Mouse (Mus musculus): ENCODE data around the gene Lims1. TPM values are rescaled to one million over a fixed set of nuclear protein-coding genes. Genes with fewer than 3 reads are reported as not detected.

The Lims1 gene
- polyA plus RNA-seq, 1 experiment, result 12.7 TPM

DNA sequence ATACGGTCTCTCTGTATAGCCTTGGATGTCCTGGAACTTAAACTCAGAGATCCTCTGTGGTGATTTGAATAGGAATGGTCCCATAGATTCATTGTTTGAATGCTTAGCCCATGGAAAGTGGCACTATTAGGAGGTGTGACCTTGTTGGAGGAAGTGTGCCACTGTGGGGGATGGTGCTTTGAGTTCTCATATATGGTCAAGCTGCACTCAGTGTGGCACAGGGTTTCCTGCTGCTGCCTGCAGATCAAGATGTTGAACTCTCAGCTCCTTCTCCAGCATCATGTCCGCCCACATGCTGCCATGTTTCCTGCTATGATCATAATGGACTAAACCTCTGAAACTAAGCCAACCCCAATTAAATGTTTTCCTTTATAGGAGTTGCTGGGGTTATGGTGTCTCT is 104.7 kb downstream of the Lims1 start:
- no peak for TF ChIP-seq POLR2A (IDR thresholded peaks at IDR 0.05; ENCODE audit: control insufficient read depth, low read depth, low read length)
- no peak for TF ChIP-seq CTCF (IDR thresholded peaks at IDR 0.05; ENCODE audit: control insufficient read depth, insufficient read depth, insufficient replicate concordance, low read depth, low read length)
- Histone ChIP-seq H3K27me3 (ENCODE audit: control insufficient read depth, insufficient read depth, low read length) (no peaks in the 10 kb centered on the region), H3K4me1 (ENCODE audit: control insufficient read depth, insufficient read depth, low read length) (no peaks in the 10 kb centered on the region), H3K4me3 (ENCODE audit: control insufficient read depth, low read depth, low read length) (no peak overlapping the region), H3K36me3 (ENCODE audit: control insufficient read depth, insufficient read depth, low read length) (no peaks in the 10 kb centered on the region), H3K27ac (ENCODE audit: control insufficient read depth, insufficient read depth, low read depth, low read length) (no peak overlapping the region)

DNA sequence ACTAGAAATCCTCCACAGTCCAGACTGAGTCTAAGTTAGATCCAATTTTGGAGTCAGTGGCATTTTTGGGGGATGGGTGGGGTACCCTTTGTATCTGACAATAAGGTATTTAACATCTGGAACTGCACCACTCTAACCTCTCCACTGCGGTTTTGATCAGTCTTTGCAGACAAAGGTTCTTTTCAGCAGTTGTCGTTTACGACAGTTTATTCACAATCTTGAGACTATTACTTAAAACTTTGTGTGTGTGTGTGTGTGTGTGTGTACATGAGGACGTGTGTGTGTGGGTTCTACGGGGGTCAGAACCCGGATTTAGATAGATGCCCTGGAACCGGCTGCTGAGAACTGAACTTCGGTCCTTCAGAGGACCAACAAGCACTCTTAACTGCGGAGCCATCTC is 122.6 kb downstream of the Lims1 start:
- Histone ChIP-seq H3K27me3 (ENCODE audit: control insufficient read depth, insufficient read depth, low read length) (no peaks in the 10 kb centered on the region), H3K36me3 (ENCODE audit: control insufficient read depth, insufficient read depth, low read length) (no peaks in the 10 kb centered on the region), H3K4me3 (ENCODE audit: control insufficient read depth, low read depth, low read length) (peak overlapping the region; percentile 95), H3K27ac (ENCODE audit: control insufficient read depth, insufficient read depth, low read depth, low read length) (peak overlapping the region; percentile 94), H3K4me1 (ENCODE audit: control insufficient read depth, insufficient read depth, low read length) (peaks cover 5% of the 10 kb centered on the region)
- TF ChIP-seq CTCF (IDR thresholded peaks at IDR 0.05; ENCODE audit: control insufficient read depth, insufficient read depth, insufficient replicate concordance, low read depth, low read length) (no peak), POLR2A (IDR thresholded peaks at IDR 0.05; ENCODE audit: control insufficient read depth, low read depth, low read length) (no peak)

DNA sequence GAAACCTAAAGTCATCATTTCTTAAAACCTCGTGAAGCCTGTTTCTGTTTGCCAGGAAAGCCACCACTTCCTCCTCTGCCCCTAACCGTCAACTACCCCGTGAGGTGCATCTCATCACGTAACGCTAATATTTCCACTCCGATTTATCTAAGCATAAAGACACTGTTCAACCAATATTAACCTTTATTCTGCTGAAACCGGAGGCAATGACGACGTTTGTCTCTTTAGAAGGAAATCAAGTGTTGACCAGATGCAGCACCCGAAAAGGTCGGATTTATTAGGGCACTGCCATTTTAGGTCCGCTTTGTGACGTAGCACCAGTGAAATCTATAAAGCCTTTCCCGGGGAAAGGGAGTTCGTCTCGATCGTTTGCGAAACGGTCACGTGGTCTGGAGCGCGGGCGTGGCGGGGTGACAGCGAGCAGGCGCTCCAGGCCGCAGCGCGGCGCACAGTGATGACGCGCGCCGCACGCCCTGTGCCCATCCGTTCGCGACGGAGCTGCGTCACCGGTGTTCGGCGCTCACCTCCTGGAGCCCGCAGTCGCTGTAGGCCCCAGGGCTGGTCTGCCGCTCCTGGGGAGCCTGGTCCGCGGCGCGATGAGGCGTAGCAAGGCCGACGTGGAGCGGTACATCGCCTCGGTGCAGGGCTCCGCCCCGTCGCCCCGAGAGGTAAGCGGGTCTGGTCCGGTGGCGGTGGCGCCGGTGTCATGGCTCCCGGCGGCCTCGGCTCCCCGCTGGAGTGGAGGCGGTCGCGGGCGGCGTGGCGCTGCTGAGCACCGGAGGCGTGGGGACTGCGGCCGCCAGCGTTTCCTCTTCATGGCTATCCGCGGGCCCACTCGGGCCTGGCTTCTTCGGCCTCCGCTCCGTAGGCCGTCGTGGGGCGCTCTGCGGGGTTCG is 123.4 kb downstream of the Lims1 start, which contains the start of gene Ranbp2:
Gene Ranbp2, plus strand, starts transcription at position 537 of the 896 bp plus-strand sequence.
- peaks cover 5% of the 10 kb centered on the region for H3K4me1 ChIP-seq (ENCODE audit: control insufficient read depth, insufficient read depth, low read length)
- H3K4me3 ChIP-seq (ENCODE audit: control insufficient read depth, low read depth, low read length), result peak within 1 kb of the TSS; percentile 95
- H3K27me3 ChIP-seq (ENCODE audit: control insufficient read depth, insufficient read depth, low read length), result no peaks in the 10 kb centered on the region
- H3K27ac ChIP-seq (ENCODE audit: control insufficient read depth, insufficient read depth, low read depth, low read length), result peak within 1 kb of the TSS; percentile 94
- no peaks in the 10 kb centered on the region for H3K36me3 ChIP-seq (ENCODE audit: control insufficient read depth, insufficient read depth, low read length)
- peak; percentile 98 for TF ChIP-seq POLR2A (IDR thresholded peaks at IDR 0.05; ENCODE audit: control insufficient read depth, low read depth, low read length)
- no peak for TF ChIP-seq CTCF (IDR thresholded peaks at IDR 0.05; ENCODE audit: control insufficient read depth, insufficient read depth, insufficient replicate concordance, low read depth, low read length)

DNA sequence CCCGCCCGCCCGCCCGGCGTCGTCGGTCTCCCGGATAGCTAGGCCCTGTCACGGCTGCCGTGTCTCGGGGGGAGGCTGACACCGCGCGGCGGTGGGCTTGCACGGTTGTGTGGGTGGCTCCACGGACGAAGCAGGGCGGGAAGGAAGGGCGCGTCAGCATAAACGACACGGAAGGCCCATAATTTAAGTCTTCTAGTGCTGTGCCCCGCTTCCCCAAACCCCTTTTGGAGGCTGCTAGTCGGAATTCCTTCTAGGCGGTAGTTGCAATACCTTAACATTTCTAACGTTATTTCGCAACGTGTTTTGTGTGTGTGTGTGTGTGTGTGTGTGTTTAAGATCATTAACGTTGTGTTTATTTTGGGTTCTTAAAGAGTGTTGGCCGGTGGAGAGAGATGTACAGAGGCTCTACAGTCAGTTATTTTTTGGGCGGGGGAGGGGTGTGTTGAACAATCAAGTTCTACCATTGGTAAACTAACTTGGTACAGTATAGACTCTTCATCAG is 124.1 kb downstream of the Lims1 start:
- Histone ChIP-seq H3K4me3 (ENCODE audit: control insufficient read depth, low read depth, low read length) (peak overlapping the region; percentile 95), H3K36me3 (ENCODE audit: control insufficient read depth, insufficient read depth, low read length) (no peaks in the 10 kb centered on the region), H3K4me1 (ENCODE audit: control insufficient read depth, insufficient read depth, low read length) (peaks cover 5% of the 10 kb centered on the region), H3K27ac (ENCODE audit: control insufficient read depth, insufficient read depth, low read depth, low read length) (peak overlapping the region; percentile 67), H3K27me3 (ENCODE audit: control insufficient read depth, insufficient read depth, low read length) (no peaks in the 10 kb centered on the region)
- no peak for TF ChIP-seq POLR2A (IDR thresholded peaks at IDR 0.05; ENCODE audit: control insufficient read depth, low read depth, low read length)
- TF ChIP-seq CTCF (IDR thresholded peaks at IDR 0.05; ENCODE audit: control insufficient read depth, insufficient read depth, insufficient replicate concordance, low read depth, low read length), result no peak

DNA sequence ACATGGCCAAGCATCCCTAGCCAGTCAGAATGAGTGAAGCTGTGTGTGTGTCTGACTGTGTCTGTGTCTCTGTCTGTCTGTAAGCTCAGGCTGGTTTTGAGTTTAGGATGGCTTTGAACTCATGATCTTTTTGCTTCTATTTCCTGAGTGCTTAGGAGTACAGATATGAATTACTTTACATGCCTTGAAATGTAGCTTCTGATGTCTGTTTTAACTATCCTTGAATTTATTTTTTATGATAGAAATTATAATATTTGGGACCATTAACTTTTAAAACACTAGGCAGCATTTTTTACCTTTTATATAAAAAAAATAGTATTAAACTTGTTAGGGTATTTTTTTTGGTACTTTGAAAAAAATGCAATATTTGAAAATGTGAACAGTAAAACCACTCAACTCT is 128.3 kb downstream of the Lims1 start:
- no peaks in the 10 kb centered on the region; the same call in 1 of the 2 replicates for H3K36me3 ChIP-seq (ENCODE audit: control insufficient read depth, insufficient read depth, low read length)
- H3K27ac ChIP-seq (ENCODE audit: control insufficient read depth, insufficient read depth, low read depth, low read length), result no peak overlapping the region
- H3K27me3 ChIP-seq (ENCODE audit: control insufficient read depth, insufficient read depth, low read length), result no peaks in the 10 kb centered on the region
- no peaks in the 10 kb centered on the region for H3K4me1 ChIP-seq (ENCODE audit: control insufficient read depth, insufficient read depth, low read length)
- no peak overlapping the region for H3K4me3 ChIP-seq (ENCODE audit: control insufficient read depth, low read depth, low read length)
- TF ChIP-seq CTCF (IDR thresholded peaks at IDR 0.05; ENCODE audit: control insufficient read depth, insufficient read depth, insufficient replicate concordance, low read depth, low read length) (no peak), POLR2A (IDR thresholded peaks at IDR 0.05; ENCODE audit: control insufficient read depth, low read depth, low read length) (no peak)

DNA sequence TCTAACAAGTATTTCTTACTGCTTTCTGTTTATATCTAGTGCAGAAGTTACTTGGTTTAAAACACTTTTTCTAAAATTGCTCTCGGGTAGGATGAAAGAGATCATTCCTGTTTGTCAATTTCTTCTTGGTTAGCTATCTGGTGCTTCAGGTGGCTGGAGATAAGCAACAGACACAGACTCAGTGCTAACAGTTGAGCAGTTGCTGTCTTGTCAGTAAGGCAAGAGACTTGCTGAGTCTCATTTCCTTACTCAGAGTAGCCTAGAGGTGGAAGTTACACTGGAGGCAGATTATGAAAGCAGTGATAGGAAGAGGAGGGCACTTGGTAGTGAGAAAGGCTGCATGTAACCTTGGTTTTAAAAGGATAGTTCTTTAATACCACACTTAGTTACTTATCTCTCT is 128.9 kb downstream of the Lims1 start:
- H3K27ac ChIP-seq (ENCODE audit: control insufficient read depth, insufficient read depth, low read depth, low read length), result no peak overlapping the region
- no peak overlapping the region for H3K4me3 ChIP-seq (ENCODE audit: control insufficient read depth, low read depth, low read length)
- H3K4me1 ChIP-seq (ENCODE audit: control insufficient read depth, insufficient read depth, low read length), result no peaks in the 10 kb centered on the region
- TF ChIP-seq CTCF (IDR thresholded peaks at IDR 0.05; ENCODE audit: control insufficient read depth, insufficient read depth, insufficient replicate concordance, low read depth, low read length), result no peak
- no peak for TF ChIP-seq POLR2A (IDR thresholded peaks at IDR 0.05; ENCODE audit: control insufficient read depth, low read depth, low read length)
- H3K27me3 ChIP-seq (ENCODE audit: control insufficient read depth, insufficient read depth, low read length), result no peaks in the 10 kb centered on the region
- no peaks in the 10 kb centered on the region; the same call in 1 of the 2 replicates for H3K36me3 ChIP-seq (ENCODE audit: control insufficient read depth, insufficient read depth, low read length)

DNA sequence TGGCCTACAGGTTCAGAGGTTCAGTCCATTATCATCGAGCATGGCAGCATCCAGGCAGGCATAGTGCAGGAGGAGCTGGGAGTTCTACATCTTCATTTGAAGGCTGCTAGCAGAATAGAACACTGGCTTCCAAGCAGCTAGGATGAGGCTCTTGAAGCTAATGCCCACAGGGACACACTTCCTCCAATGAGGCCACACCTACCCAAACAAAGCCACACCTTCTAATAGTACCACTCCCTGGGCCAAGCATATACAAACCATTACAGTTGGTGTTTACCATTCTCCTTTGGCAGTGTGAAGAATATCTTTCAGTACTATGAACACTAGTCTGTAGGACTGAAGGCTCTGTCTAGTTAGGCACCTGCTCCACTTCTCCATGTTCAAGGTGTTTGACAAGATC is 136.6 kb downstream of the Lims1 start:
- H3K4me1 ChIP-seq (ENCODE audit: control insufficient read depth, insufficient read depth, low read length), result no peaks in the 10 kb centered on the region
- H3K27me3 ChIP-seq (ENCODE audit: control insufficient read depth, insufficient read depth, low read length), result no peaks in the 10 kb centered on the region
- TF ChIP-seq POLR2A (IDR thresholded peaks at IDR 0.05; ENCODE audit: control insufficient read depth, low read depth, low read length) (no peak), CTCF (IDR thresholded peaks at IDR 0.05; ENCODE audit: control insufficient read depth, insufficient read depth, insufficient replicate concordance, low read depth, low read length) (no peak)
- H3K4me3 ChIP-seq (ENCODE audit: control insufficient read depth, low read depth, low read length), result no peak overlapping the region
- H3K36me3 ChIP-seq (ENCODE audit: control insufficient read depth, insufficient read depth, low read length), result peaks cover 3% of the 10 kb centered on the region; the same call in 1 of the 2 replicates
- no peak overlapping the region for H3K27ac ChIP-seq (ENCODE audit: control insufficient read depth, insufficient read depth, low read depth, low read length)

Other genes starting within 250 kb of the Lims1 start
- 3.1 and 4.6 TPM in 2 replicates for gene AW822073, start 98.5 kb upstream of the Lims1 start, polyA plus RNA-seq (2012; rRNA removed)
- 4.0 and 4.8 TPM in 2 replicates for gene Duxf3, start 90.8 kb upstream of the Lims1 start, polyA plus RNA-seq (2012; rRNA removed)
- 0.20 and 0.29 TPM in 2 replicates for gene Gm4981, start 86.8 kb upstream of the Lims1 start, polyA plus RNA-seq (2012; rRNA removed)
- 14.4 and 17.3 TPM in 2 replicates for gene Gcc2, start 68.0 kb upstream of the Lims1 start, polyA plus RNA-seq (2012; rRNA removed)
- gene Ranbp2, start 123.5 kb downstream of the Lims1 start, polyA plus RNA-seq (2012; rRNA removed), result 5.1 and 6.8 TPM in 2 replicates
- 6.7 and 7.6 TPM in 2 replicates for gene Ccdc138, start 174.5 kb downstream of the Lims1 start, polyA plus RNA-seq (2012; rRNA removed)